Mouse (Mus musculus): ENCODE results near the gene Gcc2.
"Not testable (repeated sequence)": the region's sequence is repeated elsewhere in the genome, so short reads cannot be mapped to it uniquely, and the experiment has no call there.

Gene Gcc2

GRCm38 (mm10) chr10:58231088-58231487 lies 24.2 kb upstream of the Gcc2 start:
- intact Hi-C loops (cut with DNase I) = loop anchor here (5.0 kb wide), 1 partner anchor 784 kb away; no protein-coding TSS in a partner anchor

- intact Hi-C loops (cut with DNase I) = loop anchor here (5.0 kb wide), 1 partner anchor 785 kb away; no protein-coding TSS in a partner anchor
These were observed 23.3 kb upstream of the Gcc2 start for GRCm38 (mm10) chr10:58231779-58232640.

GRCm38 (mm10) chr10:58232641-58232969 lies 22.7 kb upstream of the Gcc2 start, which contains the start of gene Duxf3:
Gene Duxf3, minus strand, starts transcription at chr10:58232675.
- intact Hi-C loops (cut with DNase I) = loop anchor here (5.0 kb wide), 1 partner anchor 785 kb away; no protein-coding TSS in a partner anchor

GRCm38 (mm10) chr10:58233054-58233739 lies 22.1 kb upstream of the Gcc2 start:
- intact Hi-C loops (cut with DNase I) = loop anchor here (5.0 kb wide), 1 partner anchor 786 kb away; no protein-coding TSS in a partner anchor

GRCm38 (mm10) chr10:58233740-58234121 lies 21.6 kb upstream of the Gcc2 start:
- intact Hi-C loops (cut with DNase I) = loop anchor here (5.0 kb wide), 1 partner anchor 786 kb away; no protein-coding TSS in a partner anchor

- intact Hi-C loops (cut with DNase I) = loop anchor here (5.0 kb wide), 1 partner anchor 788 kb away; no protein-coding TSS in a partner anchor
These were observed 20.3 kb upstream of the Gcc2 start for GRCm38 (mm10) chr10:58234985-58235384.

GRCm38 (mm10) chr10:58236613-58237012 lies 18.7 kb upstream of the Gcc2 start, which contains the start of gene Gm4981:
Gene Gm4981, minus strand, starts transcription at chr10:58236701.
- intact Hi-C loops (cut with DNase I) = no loop called here

- intact Hi-C loops (cut with DNase I) = not testable (repeated sequence)
These were observed 16.1 kb upstream of the Gcc2 start for GRCm38 (mm10) chr10:58238984-58239740.

GRCm38 (mm10) chr10:58249535-58249934 lies 5.8 kb upstream of the Gcc2 start:
- intact Hi-C loops (cut with DNase I) = no loop called here

- intact Hi-C loops (cut with DNase I) = no loop called here
These were observed 592 bp upstream of the Gcc2 start for GRCm38 (mm10) chr10:58254635-58255175.

- intact Hi-C loops (cut with DNase I) = no loop called here
These were observed 657 bp downstream of the Gcc2 start for GRCm38 (mm10) chr10:58255954-58256353.

GRCm38 (mm10) chr10:58258466-58258865 lies 3.2 kb downstream of the Gcc2 start:
- intact Hi-C loops (cut with DNase I) = no loop called here

- intact Hi-C loops (cut with DNase I) = no loop called here
These were observed 26.9 kb downstream of the Gcc2 start for GRCm38 (mm10) chr10:58282238-58282637.

GRCm38 (mm10) chr10:58290742-58291141 lies 35.4 kb downstream of the Gcc2 start:
- intact Hi-C loops (cut with DNase I) = loop anchor here (5.0 kb wide), 1 partner anchor 177 kb away; no protein-coding TSS in a partner anchor

GRCm38 (mm10) chr10:58294246-58294645 lies 38.9 kb downstream of the Gcc2 start:
- intact Hi-C loops (cut with DNase I) = loop anchor here (5.0 kb wide), 1 partner anchor 173 kb away; no protein-coding TSS in a partner anchor

- intact Hi-C loops (cut with DNase I) = no loop called here
These were observed 40.3 kb downstream of the Gcc2 start for GRCm38 (mm10) chr10:58295605-58296004.

- intact Hi-C loops (cut with DNase I) = no loop called here
These were observed 49.7 kb downstream of the Gcc2 start for GRCm38 (mm10) chr10:58304996-58305395.

GRCm38 (mm10) chr10:58306897-58307296 lies 51.6 kb downstream of the Gcc2 start:
- intact Hi-C loops (cut with DNase I) = no loop called here

- intact Hi-C loops (cut with DNase I) = no loop called here
These were observed 55.5 kb downstream of the Gcc2 start for GRCm38 (mm10) chr10:58310791-58311190.

- intact Hi-C loops (cut with DNase I) = no loop called here
These were observed 57.6 kb downstream of the Gcc2 start for GRCm38 (mm10) chr10:58312887-58313286.

- intact Hi-C loops (cut with DNase I) = no loop called here
These were observed 65.6 kb downstream of the Gcc2 start for GRCm38 (mm10) chr10:58320881-58321280.

Measured in adrenal gland (tissue).